Mouse (Mus musculus): Measurements from ENCODE around the gene Robo1.

- TF ChIP-seq CTCF (IDR thresholded peaks at IDR 0.05; ENCODE audit: low read depth) (no peak), EP300 (optimal IDR thresholded peaks at IDR 0.05) (no peak)
Observed at GRCm38 (mm10) chr16:72633846-72634245, 325.7 kb downstream of the Robo1 start.
